Mouse (Mus musculus) CD4-positive, CD25-positive, alpha-beta regulatory T cell, adult 2 months (primary cell): Measurements from ENCODE around the gene Gcn1l1.
A peak's percentile ranks its signal among the peaks of the same experiment; 100 is the strongest.
"Not testable (repeated sequence)": the region's sequence is repeated elsewhere in the genome, so short reads cannot be mapped to it uniquely, and the experiment has no call there.

ENCODE experiments used
- DNase-seq: peaks from one replicate; pipeline ENCODE4 v3.0.0-alpha.2; 2012; ENCODE audit warnings: low read depth, low spot score

Gene Gcn1l1

DNA sequence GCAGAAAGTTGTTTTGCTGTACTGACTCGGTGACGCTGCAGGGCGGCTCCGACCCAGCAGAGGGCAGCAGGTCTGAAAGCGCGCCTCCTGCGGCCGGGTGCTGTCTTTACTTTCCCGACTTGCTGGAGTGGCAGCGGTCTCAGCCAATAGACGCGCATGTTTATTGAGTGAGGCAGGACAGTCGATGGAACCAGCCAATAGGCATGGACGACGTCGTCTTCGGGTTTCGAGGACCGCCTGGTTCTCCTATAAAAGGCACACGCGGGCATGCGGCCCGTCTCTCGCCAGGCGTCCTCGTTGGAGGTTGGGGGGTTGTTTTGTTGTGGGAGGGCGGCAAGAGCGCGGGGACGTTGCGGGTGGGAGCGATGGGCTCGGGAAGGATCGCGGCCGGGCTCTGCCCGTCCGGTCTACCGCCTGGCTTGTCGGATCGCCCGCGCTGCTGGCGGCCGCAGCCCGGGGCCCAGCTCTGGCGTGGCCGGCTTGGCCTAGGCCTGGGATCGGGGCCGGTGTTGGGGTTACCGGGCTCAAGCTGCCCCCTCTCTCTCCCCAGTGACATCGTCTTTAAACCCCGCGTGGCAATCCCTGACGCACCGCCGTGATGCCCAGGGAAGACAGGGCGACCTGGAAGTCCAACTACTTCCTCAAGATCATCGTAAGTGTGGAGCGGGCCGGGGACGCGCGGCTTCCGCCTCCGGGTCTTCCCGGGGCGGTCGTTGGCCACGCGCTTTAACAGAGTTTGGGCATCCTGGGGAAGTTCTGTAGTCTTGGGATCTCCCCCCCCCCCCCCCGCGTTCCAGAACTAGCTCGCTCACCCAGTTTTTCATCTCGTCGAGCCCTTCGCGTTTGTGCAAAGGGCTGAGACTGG lies 5.6 kb upstream of the Gcn1l1 start, which contains the start of gene Rplp0:
TSS of gene Rplp0 (plus strand) at position 231 of the 865 bp plus-strand sequence.
- peak; percentile 100 for DNase-seq

DNA sequence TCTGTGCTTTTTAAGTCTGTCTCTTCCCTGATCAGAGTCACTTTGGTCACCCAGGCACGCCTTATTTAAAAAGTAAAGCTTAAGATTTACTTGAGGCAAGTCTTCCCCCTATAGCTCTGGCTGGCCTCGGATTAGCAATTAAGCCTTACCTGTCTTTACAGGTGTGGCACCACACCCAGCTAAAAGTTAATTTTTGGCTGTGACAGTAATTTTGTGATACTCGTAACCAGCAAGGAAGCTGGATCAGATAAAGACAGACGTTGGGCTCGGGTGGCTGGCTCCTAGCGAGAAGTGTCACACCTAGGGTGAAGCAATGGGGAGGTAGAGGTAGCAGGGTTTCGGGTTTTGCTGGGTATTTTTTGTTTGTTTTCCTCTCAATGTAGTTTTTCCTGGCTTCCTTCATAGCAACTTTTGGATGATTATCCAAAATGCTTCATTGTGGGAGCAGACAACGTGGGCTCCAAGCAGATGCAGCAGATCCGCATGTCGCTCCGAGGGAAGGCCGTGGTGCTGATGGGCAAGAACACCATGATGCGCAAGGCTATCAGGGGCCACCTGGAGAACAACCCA lies 4.6 kb upstream of the Gcn1l1 start:
- DNase-seq, result no peak

DNA sequence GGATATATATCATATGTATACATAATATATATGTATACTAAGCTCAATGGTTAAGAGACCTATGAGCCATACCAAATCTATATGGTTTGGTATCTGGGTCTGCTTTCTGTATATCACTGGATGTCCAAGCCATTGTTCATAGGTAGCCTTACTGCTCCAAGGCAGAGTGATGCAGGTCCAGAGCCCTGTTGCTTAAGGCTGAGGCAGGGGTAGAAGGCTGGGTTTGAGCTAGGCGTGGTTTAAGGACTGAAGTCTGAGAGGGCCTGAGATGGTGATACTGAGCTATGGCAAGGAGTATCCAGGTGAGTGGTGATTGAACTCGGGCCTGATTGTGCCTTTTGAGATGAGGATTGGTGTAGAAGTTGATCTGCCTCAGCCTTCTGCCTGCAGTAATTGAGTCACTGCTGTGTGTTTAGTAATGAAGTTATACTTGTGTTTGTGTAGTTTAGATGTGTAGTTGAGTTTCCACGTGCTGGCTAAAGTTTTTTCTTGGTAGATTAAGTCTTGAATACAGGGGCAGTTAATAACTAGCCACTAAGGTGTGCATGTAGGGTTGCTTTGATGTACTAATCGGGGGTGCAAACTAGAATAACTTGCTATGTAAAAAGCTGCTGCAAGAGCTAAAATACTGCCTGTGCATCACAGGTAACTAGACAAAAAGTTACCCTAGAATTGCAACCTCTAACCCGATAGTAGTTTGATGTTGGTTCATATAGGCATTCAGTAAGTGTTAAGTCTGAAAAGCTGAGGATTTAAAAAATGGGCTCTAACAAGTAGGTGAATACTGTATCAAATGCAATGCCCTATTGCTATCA lies 1.1 kb upstream of the Gcn1l1 start:
- DNase-seq, result no peak

DNA sequence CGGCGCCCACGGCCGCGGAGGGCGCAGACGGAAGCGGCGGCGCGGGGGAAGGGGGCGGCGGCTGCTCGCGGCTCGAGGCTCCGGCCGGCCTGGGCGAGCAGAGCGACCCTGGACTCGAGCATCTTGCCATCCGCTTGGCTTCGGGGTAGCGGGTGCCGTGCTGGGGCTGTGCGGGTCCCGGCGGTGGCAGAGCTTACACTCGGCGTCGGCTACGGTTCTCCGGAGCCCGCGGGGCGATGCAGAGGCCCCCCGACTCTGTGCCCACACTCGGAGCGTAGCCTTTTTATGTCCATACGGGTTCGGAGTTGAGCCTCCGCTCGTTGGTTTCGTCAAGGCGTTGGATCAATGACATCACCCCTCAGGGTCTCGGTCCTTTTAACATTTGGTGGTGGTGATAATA lies 349 bp downstream of the Gcn1l1 start:
- no peak for DNase-seq

DNA sequence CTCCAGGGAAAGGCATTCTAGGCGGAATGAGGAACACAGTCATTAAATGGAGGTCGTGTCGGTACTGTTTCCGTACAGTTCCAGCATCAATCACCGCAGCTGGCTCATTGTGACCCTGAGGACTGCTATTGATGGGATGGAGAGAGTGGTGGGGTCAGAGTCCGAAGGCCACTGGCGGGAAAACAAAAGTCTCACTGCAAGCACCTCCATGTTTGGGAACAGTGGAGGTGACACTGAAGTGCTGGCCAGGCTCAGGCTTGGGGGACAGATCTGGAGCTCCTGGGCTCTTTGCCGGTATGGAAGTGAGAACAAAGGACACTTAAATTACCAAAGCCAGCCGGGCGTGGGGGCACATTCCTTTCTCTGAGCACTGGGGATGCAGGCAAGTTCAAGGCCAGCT lies 3.6 kb downstream of the Gcn1l1 start:
- DNase-seq, result no peak

DNA sequence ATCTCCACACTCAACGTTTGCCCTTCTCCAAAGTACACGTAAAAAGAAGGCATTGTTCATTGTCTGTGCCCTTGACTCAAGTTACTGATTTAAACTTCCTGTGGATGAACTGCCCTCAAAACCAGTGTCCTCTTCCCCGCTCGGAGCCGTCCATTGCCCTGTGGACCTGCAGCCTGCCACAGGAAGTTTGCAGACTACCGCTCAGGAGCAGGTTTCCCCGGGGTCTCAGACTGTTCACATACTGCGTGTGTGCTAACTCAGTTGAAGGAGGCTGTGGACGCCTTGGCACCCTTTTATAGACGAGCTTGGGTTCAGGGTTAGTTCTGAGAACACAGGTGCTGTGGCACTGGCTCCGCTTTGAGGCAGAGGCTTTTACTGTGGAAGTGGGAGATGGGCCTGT lies 4.3 kb downstream of the Gcn1l1 start:
- no peak for DNase-seq

DNA sequence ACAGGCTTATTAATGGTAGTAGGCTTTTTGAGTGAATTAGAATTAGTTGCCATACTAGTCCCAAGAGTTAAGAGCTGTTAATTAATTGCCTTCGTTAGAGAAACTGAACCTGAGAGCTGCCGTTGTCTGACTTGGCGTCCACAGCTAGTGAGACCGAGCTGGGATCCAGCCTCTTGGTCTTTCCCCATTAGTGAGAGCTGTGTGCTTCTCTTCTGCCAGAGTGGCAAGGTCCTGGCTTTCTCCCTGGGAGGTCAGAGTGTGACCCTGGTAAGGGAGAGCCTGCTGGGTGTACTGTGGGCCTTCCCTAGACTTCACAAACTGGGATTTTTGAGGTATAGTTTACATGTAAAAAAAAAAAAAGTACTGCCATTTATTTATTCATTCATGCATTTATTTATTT lies 4.7 kb downstream of the Gcn1l1 start:
- DNase-seq, result no peak

DNA sequence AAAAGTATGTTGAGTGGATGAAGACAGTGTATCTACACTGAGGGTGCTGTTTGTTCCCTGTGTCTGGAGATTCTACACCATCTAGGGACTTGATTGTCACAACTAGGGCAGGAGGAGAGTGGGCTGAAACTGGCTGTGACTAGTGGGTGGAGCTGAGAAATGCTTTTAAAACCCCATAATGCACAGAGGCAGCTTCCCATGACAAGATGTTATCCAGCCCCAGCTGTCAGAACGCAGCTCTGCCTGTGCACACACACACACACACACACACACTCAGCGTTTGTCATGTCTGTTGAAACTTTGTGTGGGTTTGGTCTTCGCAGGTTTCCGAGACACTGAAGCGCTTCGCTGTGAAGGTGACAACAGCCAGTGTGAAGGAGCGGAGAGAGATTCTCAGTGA lies 6.0 kb downstream of the Gcn1l1 start:
- DNase-seq, result no peak

DNA sequence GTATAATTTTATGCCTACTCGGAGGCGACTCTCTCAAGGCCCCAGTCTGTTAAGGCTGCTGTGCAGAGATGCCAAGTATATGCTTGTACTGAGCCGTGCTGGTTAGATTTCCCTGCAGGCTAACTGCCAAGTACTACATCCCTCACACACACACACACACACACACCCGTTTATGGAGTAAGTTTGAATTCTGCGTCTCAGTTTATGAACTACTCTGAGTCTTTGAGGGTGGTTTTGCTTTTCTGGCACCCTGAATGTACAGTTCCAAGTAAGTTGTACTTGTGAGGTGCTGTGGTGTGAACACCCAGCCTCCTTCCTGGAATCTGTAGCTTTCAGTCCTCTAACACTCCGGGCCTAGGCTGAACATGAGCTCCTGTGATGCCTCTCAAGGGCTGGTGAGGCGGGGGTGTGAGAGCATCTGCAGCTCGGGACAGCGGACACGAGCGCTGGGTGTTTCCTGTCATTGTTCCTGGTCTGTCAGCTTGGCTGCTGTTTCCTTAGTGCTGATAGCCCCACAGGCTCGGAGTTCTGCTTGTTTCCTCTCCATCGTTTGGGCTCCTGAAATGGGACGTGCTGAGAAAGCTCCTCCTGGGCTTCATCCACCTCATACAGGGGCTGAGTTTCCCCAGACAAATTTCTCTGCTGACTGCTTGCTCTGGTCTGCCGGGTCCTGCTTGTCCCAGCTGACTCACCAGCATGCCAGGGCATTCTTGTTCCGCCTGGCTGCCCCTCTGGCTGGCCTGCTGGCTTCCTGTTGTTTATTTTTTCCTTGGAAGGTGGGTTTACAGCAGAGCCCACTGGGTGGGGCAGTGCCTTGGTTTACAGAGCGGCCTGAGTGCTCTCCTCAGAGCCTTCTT lies 7.9 kb downstream of the Gcn1l1 start:
- DNase-seq, result no peak

DNA sequence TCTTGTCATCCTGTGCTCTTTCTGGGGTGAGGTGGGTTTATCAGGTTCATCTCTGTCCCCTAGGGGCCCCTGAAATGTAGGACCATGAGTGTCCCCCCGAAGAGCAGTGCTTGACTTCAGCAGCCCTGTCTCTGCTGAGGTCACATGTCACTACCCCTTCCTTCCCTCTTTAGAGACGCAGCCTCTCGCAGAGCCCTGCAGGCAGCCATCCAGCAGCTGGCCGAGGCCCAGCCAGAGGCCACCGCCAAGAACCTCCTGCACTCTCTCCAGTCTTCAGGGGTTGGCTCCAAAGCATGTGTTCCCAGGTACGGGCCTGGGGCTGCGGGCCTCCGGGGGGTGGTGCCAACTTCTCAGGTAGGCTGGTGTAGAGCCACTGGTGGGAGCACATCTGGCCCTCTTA lies 9.9 kb downstream of the Gcn1l1 start:
- no peak for DNase-seq

DNA sequence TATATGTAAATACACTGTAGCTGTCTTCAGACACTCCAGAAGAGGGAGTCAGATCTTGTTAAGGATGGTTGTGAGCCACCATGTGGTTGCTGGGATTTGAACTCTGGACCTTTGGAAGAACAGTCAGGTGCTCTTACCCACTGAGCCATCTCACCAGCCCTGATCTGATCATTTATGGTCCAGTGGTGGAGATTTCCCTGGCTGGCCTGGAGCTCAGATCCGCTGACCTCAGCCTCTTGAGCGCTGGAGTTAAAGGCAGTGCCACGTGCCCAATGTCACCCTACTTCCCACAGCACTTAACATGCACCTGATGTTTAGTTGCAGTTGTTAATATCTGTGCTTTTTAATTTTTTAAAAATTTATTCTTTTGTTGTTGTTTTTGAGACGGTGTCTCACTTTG lies 12.6 kb downstream of the Gcn1l1 start:
- DNase-seq, result not testable (repeated sequence)

DNA sequence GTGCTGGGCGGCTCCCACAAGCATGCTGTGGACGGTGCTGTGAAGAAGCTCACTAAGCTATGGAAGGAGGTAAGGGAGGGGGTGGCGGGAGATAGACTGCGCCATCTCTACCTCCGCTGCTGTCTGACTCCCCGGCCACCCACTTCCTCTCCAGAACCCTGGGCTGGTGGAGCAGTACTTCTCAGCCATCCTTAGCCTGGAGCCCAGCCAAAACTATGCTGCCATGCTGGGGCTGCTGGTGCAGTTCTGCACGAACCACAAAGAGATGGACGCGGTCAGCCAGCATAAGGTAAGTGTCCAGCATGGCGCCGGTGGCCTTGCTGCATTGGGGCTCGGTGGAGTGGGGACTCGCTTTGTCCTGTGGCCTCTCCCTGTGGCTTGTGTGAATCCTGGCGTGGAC lies 13.9 kb downstream of the Gcn1l1 start:
- DNase-seq, result no peak

DNA sequence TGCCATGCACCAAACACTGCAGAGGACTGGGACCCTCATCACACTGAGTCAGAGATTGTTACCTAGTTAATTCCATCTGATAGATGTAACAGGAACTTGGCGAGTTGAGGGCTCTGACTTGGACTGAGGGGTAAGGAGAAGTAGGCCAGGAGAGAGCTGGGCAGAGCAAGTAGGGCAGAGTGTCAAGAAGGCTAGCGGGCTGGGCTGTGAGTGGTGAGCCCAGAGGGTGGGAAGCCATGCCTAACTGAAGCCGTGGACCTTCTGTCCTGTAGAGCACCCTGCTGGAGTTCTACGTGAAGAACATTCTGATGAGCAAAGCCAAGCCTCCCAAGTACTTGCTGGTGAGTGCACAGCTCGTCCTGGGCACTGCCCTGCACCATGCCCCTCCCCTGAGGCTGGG lies 14.3 kb downstream of the Gcn1l1 start:
- no peak for DNase-seq

DNA sequence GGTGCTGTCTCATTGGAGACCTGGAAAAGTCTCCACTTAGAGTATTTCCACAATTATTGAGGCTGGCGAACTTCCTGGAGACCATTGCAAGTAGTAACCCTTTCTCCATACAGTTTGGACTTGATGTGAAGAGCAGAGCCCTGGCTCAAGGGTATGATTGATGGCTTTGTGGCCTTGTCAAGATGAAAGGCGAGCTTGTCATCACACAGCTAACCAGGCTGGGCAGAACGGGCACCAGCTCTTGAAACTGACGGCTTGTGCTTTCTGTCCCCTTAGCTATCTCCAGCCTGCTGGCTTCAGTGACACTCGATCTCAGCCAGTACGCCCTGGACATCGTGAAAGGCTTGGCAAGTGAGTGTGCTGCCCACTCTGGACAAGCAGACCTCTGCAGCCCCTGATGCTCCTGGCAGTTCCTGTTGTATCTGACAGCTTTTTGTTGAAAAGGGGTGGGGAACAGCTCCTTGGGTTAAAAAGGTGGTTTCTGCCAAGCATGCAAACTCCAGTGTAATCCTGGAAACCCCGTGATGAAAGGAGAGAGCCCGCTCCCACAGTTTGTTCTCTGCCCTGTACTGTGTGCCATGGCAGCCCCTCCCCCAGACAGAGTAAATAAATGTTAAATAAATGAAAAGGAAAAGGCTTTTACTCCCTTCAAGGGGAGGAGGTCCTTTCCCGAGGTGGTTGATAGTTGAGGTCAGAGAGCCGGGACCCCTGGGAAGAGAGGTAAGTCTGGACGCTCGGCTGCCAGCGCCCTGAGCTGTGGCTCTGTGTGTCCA lies 15.4 kb downstream of the Gcn1l1 start:
- no peak for DNase-seq

DNA sequence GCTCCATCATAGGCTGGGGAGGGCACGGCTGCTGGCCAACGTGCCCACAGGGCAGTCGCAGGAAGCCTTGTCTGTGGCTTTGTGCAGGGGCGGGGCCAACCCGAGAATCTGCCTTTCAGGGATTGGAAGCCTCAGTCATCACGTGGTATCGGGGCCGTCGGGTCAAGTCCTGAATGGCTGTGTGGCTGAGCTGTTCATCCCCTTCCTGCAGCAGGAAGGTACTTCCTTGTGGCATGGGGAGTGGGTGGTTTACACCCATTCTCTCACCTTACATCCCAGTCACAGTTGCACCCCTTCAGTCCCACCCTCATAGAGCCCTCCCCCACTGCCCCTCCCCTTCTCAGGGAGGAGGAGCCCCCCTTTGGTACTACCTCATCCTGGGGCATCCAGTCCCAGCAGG lies 16.6 kb downstream of the Gcn1l1 start:
- no peak for DNase-seq

DNA sequence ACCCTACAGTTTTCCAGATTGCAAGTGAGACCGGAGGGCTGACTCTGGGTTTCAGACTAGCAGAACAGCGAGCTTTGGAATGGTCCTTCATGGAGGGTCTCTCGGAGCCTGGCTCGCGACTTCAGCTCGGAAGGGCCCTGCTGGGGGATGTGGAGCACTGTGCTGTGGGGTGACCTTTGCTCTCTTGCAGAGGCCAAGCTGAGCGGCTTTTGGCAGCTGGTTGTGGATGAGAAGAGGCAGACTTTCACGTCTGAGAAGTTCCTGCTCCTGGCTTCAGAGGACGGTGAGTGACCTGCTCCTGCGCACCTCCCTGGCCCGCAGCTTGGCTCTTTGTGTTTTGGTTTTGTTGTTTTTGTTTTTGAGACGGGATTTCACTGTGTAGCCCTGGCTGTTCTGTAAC lies 20.6 kb downstream of the Gcn1l1 start:
- DNase-seq, result no peak

DNA sequence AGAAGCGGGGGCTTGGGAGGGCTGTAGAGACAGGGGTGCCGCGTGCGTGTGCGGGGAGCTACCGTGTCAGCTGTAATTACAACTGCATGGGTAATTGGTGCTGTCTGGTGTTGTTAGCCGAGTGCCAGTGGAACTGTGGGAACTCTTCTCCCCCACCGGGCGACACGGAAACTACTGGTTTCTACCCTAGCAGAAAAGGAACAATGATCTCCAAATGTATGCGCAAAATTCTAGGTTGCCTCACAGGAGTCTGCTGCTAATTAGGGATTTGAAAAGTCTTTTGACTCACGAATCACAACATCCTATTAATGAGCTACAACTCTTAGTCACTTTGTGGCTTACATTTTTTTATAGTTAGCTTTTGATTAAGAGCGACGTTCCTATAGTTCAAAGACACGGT lies 21.1 kb downstream of the Gcn1l1 start:
- no peak for DNase-seq

DNA sequence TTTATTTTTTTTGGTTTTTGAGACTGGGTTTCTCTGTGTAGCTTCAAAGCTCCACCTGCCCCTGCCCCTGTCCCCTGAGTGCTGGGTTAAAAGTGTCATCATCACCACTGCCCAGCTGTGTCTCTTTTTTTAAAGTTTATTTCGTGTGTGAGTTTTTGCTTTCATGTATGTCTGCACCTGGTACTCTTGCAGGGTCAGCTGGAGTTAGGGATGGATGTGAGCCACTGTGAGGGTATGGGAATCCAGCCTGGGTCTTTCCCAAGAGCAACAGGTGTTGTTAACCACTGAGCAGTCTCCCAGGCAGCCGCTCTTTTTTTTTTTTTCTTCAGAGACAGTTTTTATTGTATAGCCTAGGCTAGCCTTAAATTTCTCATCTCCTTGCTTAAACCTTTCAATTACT lies 21.7 kb downstream of the Gcn1l1 start:
- DNase-seq, result no peak

DNA sequence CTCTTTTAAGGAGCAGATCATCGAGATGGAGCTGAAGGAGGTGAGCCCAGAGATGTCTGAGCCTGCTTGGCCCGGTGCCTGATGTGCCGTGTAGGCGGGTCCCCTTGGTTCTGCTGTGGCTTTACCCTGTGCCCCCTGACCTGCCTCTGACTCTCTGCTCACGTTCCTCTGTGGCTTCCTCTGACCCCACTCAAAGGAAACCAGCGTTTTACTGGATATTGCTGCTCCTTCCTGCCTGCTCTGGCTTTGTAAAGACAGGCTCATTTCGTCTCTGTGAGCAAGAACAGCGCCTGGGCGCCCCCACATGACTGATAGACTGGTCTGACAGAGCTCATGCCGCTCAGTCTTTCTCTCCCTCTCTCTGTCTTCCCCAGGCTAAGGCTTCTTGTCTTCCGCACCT lies 26.0 kb downstream of the Gcn1l1 start:
- DNase-seq, result no peak

DNA sequence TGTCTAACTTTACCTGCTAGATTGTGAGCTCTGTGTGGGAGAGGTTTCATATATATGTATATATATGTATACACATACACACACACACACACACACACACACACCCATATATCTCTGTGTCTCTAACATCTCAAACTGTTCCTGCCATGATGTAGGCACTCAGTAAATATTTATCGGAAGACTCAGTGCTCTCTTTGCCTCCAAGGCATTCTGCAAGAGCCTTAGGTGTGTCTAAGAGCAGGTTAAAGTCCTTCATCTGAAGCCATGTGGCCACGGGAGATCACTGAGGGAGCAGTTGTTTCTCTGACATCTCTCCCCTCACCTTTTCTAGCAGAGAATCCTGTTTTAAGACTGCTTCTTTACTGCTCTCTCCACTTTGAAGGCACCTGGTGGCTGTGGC lies 26.5 kb downstream of the Gcn1l1 start:
- no peak for DNase-seq

DNA sequence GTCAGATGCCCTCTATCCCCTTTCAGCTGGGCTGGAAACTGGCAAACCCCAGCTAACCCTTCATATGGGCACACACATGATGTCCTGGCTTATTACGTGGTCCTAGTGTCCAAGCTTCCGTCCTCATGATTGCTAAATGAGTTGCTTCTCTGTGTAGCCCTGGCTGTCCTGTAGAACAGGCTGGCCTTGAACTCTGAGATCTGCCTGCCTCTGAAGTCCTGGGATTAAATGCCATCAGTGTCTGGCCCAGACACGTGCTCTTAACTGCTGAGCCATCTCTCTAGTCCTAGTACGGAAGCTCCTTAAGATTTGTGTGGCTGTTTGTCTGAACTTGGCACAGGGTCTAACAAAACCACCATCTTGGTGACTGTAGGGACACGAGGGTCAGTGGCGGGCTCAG lies 38.5 kb downstream of the Gcn1l1 start:
- DNase-seq, result no peak
